Mouse (Mus musculus) lung, embryonic 16.5 days (tissue): Measurements from ENCODE around the gene Serpina10. TPM values are rescaled to one million over a fixed set of nuclear protein-coding genes. Genes with fewer than 3 reads are reported as not detected.

ENCODE experiments used
- ATAC-seq: fragments of 200-750 bp; cut with Nextera tagmentation; 2 replicates; pipeline ENCODE4 v1.8.0; 2017; ENCODE audit warnings: low read depth, mild to moderate bottlenecking, moderate library complexity
- H3K27ac ChIP-seq: fragments of 300-500 bp; sonication (generic); 2 replicates; pipeline ENCODE4 v1.5.1; 2014; ENCODE audit warnings: mild to moderate bottlenecking, control low read depth, low read length
- H3K27me3 ChIP-seq: fragments of 300-500 bp; sonication (generic); 2 replicates; pipeline ENCODE4 v1.6.1; 2014; ENCODE audit warnings: low read depth, low read length, mixed read lengths; ENCODE audit not compliant: control insufficient read depth, insufficient read depth
- H3K36me3 ChIP-seq: fragments of 300-500 bp; sonication (generic); 2 replicates; pipeline ENCODE4 v1.6.1; 2014; ENCODE audit warnings: low read length; ENCODE audit not compliant: control insufficient read depth, insufficient read depth
- H3K4me1 ChIP-seq: fragments of 300-500 bp; sonication (generic); replicated peaks from 2 replicates; pipeline ENCODE4 v1.6.1; 2014; ENCODE audit warnings: low read length, mixed read lengths; ENCODE audit not compliant: control insufficient read depth, insufficient read depth
- H3K4me2 ChIP-seq: fragments of 300-500 bp; sonication (generic); 2 replicates; pipeline ENCODE4 v1.6.1; 2014; ENCODE audit warnings: low read depth, low read length, control low read depth
- H3K4me3 ChIP-seq: fragments of 300-500 bp; sonication (generic); 2 replicates; pipeline ENCODE4 v1.5.1; 2014; ENCODE audit warnings: mild to moderate bottlenecking, low read length, control low read depth
- H3K9ac ChIP-seq: fragments of 300-500 bp; sonication (generic); 2 replicates; pipeline ENCODE4 v1.6.1; 2014; ENCODE audit warnings: low read length, control low read depth
- H3K9me3 ChIP-seq: fragments of 300-500 bp; sonication (generic); 2 replicates; pipeline ENCODE4 v1.6.1; 2016; ENCODE audit warnings: low read length; ENCODE audit not compliant: control insufficient read depth
- WGBS: fragments of 180-500 bp; shearing (Covaris S2); extraction: QIAGEN DNeasy Blood & Tissue Kit; methylation state at CpG from one replicate; pipeline ENCODE4 v1.1.7; 2014; 5-methylcytosine and 5-hydroxymethylcytosine counted together
- polyA plus RNA-seq: library from polyadenylated mRNA; unstranded; fragments of >200 nt; fragmentation: Nextera tagmentation; extraction: Ambion mirVana; gene quantifications from 2 replicates; pipeline ENCODE4 v1.2.1, GENCODE M21; 2015

Gene Serpina10
- polyA plus RNA-seq, 1 experiment from 2014 or later, result not detected

- H3K27ac ChIP-seq, result no peak overlapping the region
- ATAC-seq, result no peak
- 55% methylated on average over 2 of the region's 2 CpGs for WGBS
- no peak overlapping the region for H3K4me2 ChIP-seq
- no peak overlapping the region for H3K9ac ChIP-seq
- no peaks in the 10 kb centered on the region for H3K27me3 ChIP-seq
- H3K4me1 ChIP-seq, result no peaks in the 10 kb centered on the region
- H3K4me3 ChIP-seq, result no peak overlapping the region
- H3K9me3 ChIP-seq, result no peaks in the 10 kb centered on the region
- H3K36me3 ChIP-seq, result no peaks in the 10 kb centered on the region
Observed at GRCm38 (mm10) chr12:103659171-103659570, 27.9 kb upstream of the Serpina10 start.

- H3K27ac ChIP-seq, result no peak overlapping the region
- H3K4me1 ChIP-seq, result no peaks in the 10 kb centered on the region
- H3K4me2 ChIP-seq, result no peak overlapping the region
- H3K27me3 ChIP-seq, result no peaks in the 10 kb centered on the region
- ATAC-seq, result no peak
- H3K4me3 ChIP-seq, result no peak overlapping the region
- no peaks in the 10 kb centered on the region for H3K9me3 ChIP-seq
- H3K9ac ChIP-seq, result no peak overlapping the region
- WGBS, result 74% methylated on average over 10 of the region's 10 CpGs
- H3K36me3 ChIP-seq, result no peaks in the 10 kb centered on the region
Observed at GRCm38 (mm10) chr12:103657991-103658390, 26.7 kb upstream of the Serpina10 start.

GRCm38 (mm10) chr12:103656848-103657626 is 25.8 kb upstream of the Serpina10 start, which contains the start of gene Serpina6:
Serpina6 (minus strand) TSS chr12:103657212.
- H3K9ac ChIP-seq, result no peak within 1 kb of the TSS
- no peaks in the 10 kb centered on the region for H3K9me3 ChIP-seq
- H3K4me3 ChIP-seq, result no peak within 1 kb of the TSS
- no peaks in the 10 kb centered on the region for H3K27me3 ChIP-seq
- H3K4me2 ChIP-seq, result no peak within 1 kb of the TSS
- ATAC-seq, result no peak
- no peaks in the 10 kb centered on the region for H3K4me1 ChIP-seq
- H3K36me3 ChIP-seq, result no peaks in the 10 kb centered on the region
- H3K27ac ChIP-seq, result no peak within 1 kb of the TSS
- 66% methylated on average over 9 of the region's 9 CpGs for WGBS

GRCm38 (mm10) chr12:103655123-103656044 is 24.1 kb upstream of the Serpina10 start:
- ATAC-seq, result peak; percentile 75

GRCm38 (mm10) chr12:103653836-103654235 is 22.6 kb upstream of the Serpina10 start:
- no peak overlapping the region for H3K4me3 ChIP-seq
- H3K4me2 ChIP-seq, result no peak overlapping the region
- H3K27ac ChIP-seq, result no peak overlapping the region
- WGBS, result 95% methylated on average over 2 of the region's 2 CpGs
- no peaks in the 10 kb centered on the region for H3K4me1 ChIP-seq
- ATAC-seq, result no peak
- no peaks in the 10 kb centered on the region for H3K27me3 ChIP-seq
- H3K36me3 ChIP-seq, result no peaks in the 10 kb centered on the region
- H3K9me3 ChIP-seq, result no peaks in the 10 kb centered on the region
- no peak overlapping the region for H3K9ac ChIP-seq

More at GRCm38 (mm10) chr12:103655123-103656044, 24.1 kb upstream of the Serpina10 start:
- Histone ChIP-seq H3K27ac (no peak overlapping the region; the same call in 1 of the 2 replicates), H3K27me3 (no peaks in the 10 kb centered on the region), H3K4me3 (no peak overlapping the region), H3K9ac (no peak overlapping the region), H3K4me2 (no peak overlapping the region), H3K9me3 (no peaks in the 10 kb centered on the region), H3K4me1 (no peaks in the 10 kb centered on the region), H3K36me3 (no peaks in the 10 kb centered on the region)
- WGBS, result 47% methylated on average over 7 of the region's 7 CpGs

- WGBS, result 71% methylated on average over 2 of the region's 2 CpGs
- H3K4me1 ChIP-seq, result no peaks in the 10 kb centered on the region
- no peak overlapping the region for H3K4me3 ChIP-seq
- H3K9ac ChIP-seq, result no peak overlapping the region
- H3K36me3 ChIP-seq, result no peaks in the 10 kb centered on the region
- H3K27ac ChIP-seq, result no peak overlapping the region
- H3K4me2 ChIP-seq, result no peak overlapping the region
- H3K27me3 ChIP-seq, result no peaks in the 10 kb centered on the region
- H3K9me3 ChIP-seq, result no peaks in the 10 kb centered on the region
- ATAC-seq, result no peak
Observed at GRCm38 (mm10) chr12:103646314-103646713, 15.1 kb upstream of the Serpina10 start.

GRCm38 (mm10) chr12:103644601-103645000 is 13.4 kb upstream of the Serpina10 start:
- Histone ChIP-seq H3K4me3 (no peak overlapping the region), H3K27me3 (no peaks in the 10 kb centered on the region), H3K4me1 (no peaks in the 10 kb centered on the region), H3K36me3 (no peaks in the 10 kb centered on the region), H3K9me3 (no peaks in the 10 kb centered on the region), H3K4me2 (no peak overlapping the region), H3K27ac (no peak overlapping the region), H3K9ac (no peak overlapping the region)
- WGBS, result 15% methylated on average over 5 of the region's 5 CpGs
- no peak for ATAC-seq

- Histone ChIP-seq H3K4me1 (no peaks in the 10 kb centered on the region), H3K4me3 (no peak overlapping the region), H3K36me3 (no peaks in the 10 kb centered on the region), H3K9me3 (no peaks in the 10 kb centered on the region), H3K27me3 (no peaks in the 10 kb centered on the region), H3K27ac (no peak overlapping the region), H3K9ac (no peak overlapping the region), H3K4me2 (no peak overlapping the region)
- no peak for ATAC-seq
- WGBS, result 72% methylated on average over 3 of the region's 3 CpGs
Observed at GRCm38 (mm10) chr12:103643818-103644217, 12.6 kb upstream of the Serpina10 start.

- Histone ChIP-seq H3K4me3 (no peak overlapping the region), H3K27ac (no peak overlapping the region), H3K4me1 (no peaks in the 10 kb centered on the region), H3K9ac (no peak overlapping the region), H3K4me2 (no peak overlapping the region), H3K36me3 (no peaks in the 10 kb centered on the region), H3K9me3 (no peaks in the 10 kb centered on the region), H3K27me3 (no peaks in the 10 kb centered on the region)
- no peak for ATAC-seq
- 0% methylated on average over 2 of the region's 2 CpGs for WGBS
Observed at GRCm38 (mm10) chr12:103643336-103643735, 12.1 kb upstream of the Serpina10 start.
